Mouse (Mus musculus): Measurements from ENCODE around the gene Tbc1d25. TPM values are rescaled to one million over a fixed set of nuclear protein-coding genes. Genes with fewer than 3 reads are reported as not detected.
A peak's percentile ranks its signal among the peaks of the same experiment; 100 is the strongest.

The Tbc1d25 gene
- polyA plus RNA-seq, 1 experiment from 2014 or later = 16.4 TPM

- no peaks in the 10 kb centered on the region for H3K9me3 ChIP-seq (replicated peaks)
- H3K9ac ChIP-seq = no peak overlapping the region
- H3K4me3 ChIP-seq = no peak overlapping the region
- no peaks in the 10 kb centered on the region for H3K4me1 ChIP-seq
- H3K4me2 ChIP-seq (replicated peaks) = no peak overlapping the region
- H3K36me3 ChIP-seq = 0 out of 2 replicates have a peak, but pooled peaks cover 3% of the 10 kb centered on the region
- no peak for ATAC-seq (ENCODE audit: low FRiP score)
- no peak overlapping the region for H3K27ac ChIP-seq
- 91% methylated on average over 8 of the region's 10 CpGs for WGBS
- no peaks in the 10 kb centered on the region for H3K27me3 ChIP-seq
These were observed 8.0 kb downstream of the Tbc1d25 start for GRCm38 (mm10) chrX:8167716-8168647.

- WGBS = 83% methylated on average over 4 of the region's 4 CpGs
- Histone ChIP-seq H3K27me3 (no peaks in the 10 kb centered on the region), H3K4me2 (replicated peaks) (no peak overlapping the region), H3K27ac (no peak overlapping the region), H3K36me3 (peaks cover 2% of the 10 kb centered on the region; the same call in 1 of the 2 replicates), H3K4me1 (no peaks in the 10 kb centered on the region), H3K9me3 (replicated peaks) (no peaks in the 10 kb centered on the region), H3K9ac (no peak overlapping the region), H3K4me3 (no peak overlapping the region)
- no peak for ATAC-seq (ENCODE audit: low FRiP score)
These were observed 11.5 kb downstream of the Tbc1d25 start for GRCm38 (mm10) chrX:8164471-8164870.

- Histone ChIP-seq H3K27ac (no peak overlapping the region), H3K36me3 (peaks cover 3% of the 10 kb centered on the region; the same call in 1 of the 2 replicates), H3K4me2 (replicated peaks) (no peak overlapping the region), H3K4me1 (no peaks in the 10 kb centered on the region), H3K4me3 (no peak overlapping the region), H3K9me3 (replicated peaks) (no peaks in the 10 kb centered on the region), H3K9ac (no peak overlapping the region), H3K27me3 (no peaks in the 10 kb centered on the region)
- 92% methylated on average over 5 of the region's 5 CpGs for WGBS
- ATAC-seq (ENCODE audit: low FRiP score) = no peak
These were observed 12.9 kb downstream of the Tbc1d25 start for GRCm38 (mm10) chrX:8163076-8163475.

- peak within 1 kb of the TSS; percentile 81 for H3K9ac ChIP-seq
- no peaks in the 10 kb centered on the region for H3K27me3 ChIP-seq
- H3K4me1 ChIP-seq = peaks cover 9% of the 10 kb centered on the region
- H3K27ac ChIP-seq = peak within 1 kb of the TSS; percentile 96
- H3K4me2 ChIP-seq (replicated peaks) = peak within 1 kb of the TSS; percentile 64
- ATAC-seq (ENCODE audit: low FRiP score) = peak; percentile 95
- H3K4me3 ChIP-seq = peak within 1 kb of the TSS; percentile 58
- H3K36me3 ChIP-seq = peaks cover 18% of the 10 kb centered on the region; the same call in 1 of the 2 replicates
- WGBS = 22% methylated on average over 65 of the region's 65 CpGs
- no peaks in the 10 kb centered on the region for H3K9me3 ChIP-seq (replicated peaks)
These were observed 30.6 kb downstream of the Tbc1d25 start, which contains the start of gene Rbm3 for GRCm38 (mm10) chrX:8145153-8145991. Rbm3 (minus strand) TSS chrX:8145880.

- Histone ChIP-seq H3K36me3 (peaks cover 18% of the 10 kb centered on the region; the same call in 1 of the 2 replicates), H3K9me3 (replicated peaks) (no peaks in the 10 kb centered on the region), H3K4me2 (replicated peaks) (peak overlapping the region; percentile 64), H3K27ac (no peak overlapping the region), H3K27me3 (no peaks in the 10 kb centered on the region), H3K4me3 (peak overlapping the region; percentile 58), H3K4me1 (peaks cover 9% of the 10 kb centered on the region), H3K9ac (peak overlapping the region; percentile 54; the same call in 1 of the 2 replicates)
- 79% methylated on average over 7 of the region's 7 CpGs for WGBS
- no peak for ATAC-seq (ENCODE audit: low FRiP score)
These were observed 32.2 kb downstream of the Tbc1d25 start for GRCm38 (mm10) chrX:8143750-8144149.

- H3K27ac ChIP-seq = no peak overlapping the region
- no peaks in the 10 kb centered on the region for H3K9me3 ChIP-seq (replicated peaks)
- H3K36me3 ChIP-seq = peaks cover 18% of the 10 kb centered on the region; the same call in 1 of the 2 replicates
- H3K4me3 ChIP-seq = no peak overlapping the region
- 92% methylated on average over 7 of the region's 7 CpGs for WGBS
- no peak for ATAC-seq (ENCODE audit: low FRiP score)
- H3K4me2 ChIP-seq (replicated peaks) = no peak overlapping the region
- H3K27me3 ChIP-seq = no peaks in the 10 kb centered on the region
- H3K9ac ChIP-seq = no peak overlapping the region
- H3K4me1 ChIP-seq = peaks cover 9% of the 10 kb centered on the region
These were observed 33.0 kb downstream of the Tbc1d25 start for GRCm38 (mm10) chrX:8142948-8143347.

- H3K36me3 ChIP-seq = peaks cover 18% of the 10 kb centered on the region; the same call in 1 of the 2 replicates
- H3K4me2 ChIP-seq (replicated peaks) = no peak overlapping the region
- H3K27ac ChIP-seq = no peak overlapping the region
- ATAC-seq (ENCODE audit: low FRiP score) = no peak
- H3K9ac ChIP-seq = no peak overlapping the region
- H3K4me3 ChIP-seq = no peak overlapping the region
- no peaks in the 10 kb centered on the region for H3K27me3 ChIP-seq
- 68% methylated on average over 3 of the region's 3 CpGs for WGBS
- peaks cover 9% of the 10 kb centered on the region for H3K4me1 ChIP-seq
- H3K9me3 ChIP-seq (replicated peaks) = no peaks in the 10 kb centered on the region
These were observed 34.9 kb downstream of the Tbc1d25 start for GRCm38 (mm10) chrX:8141058-8141457.

- H3K4me2 ChIP-seq (replicated peaks) = no peak overlapping the region
- ATAC-seq (ENCODE audit: low FRiP score) = no peak
- no peaks in the 10 kb centered on the region for H3K27me3 ChIP-seq
- H3K9ac ChIP-seq = no peak overlapping the region
- no peak overlapping the region for H3K4me3 ChIP-seq
- peaks cover 18% of the 10 kb centered on the region; the same call in 1 of the 2 replicates for H3K36me3 ChIP-seq
- no peaks in the 10 kb centered on the region for H3K9me3 ChIP-seq (replicated peaks)
- H3K4me1 ChIP-seq = peaks cover 9% of the 10 kb centered on the region
- WGBS = 85% methylated on average over 2 of the region's 2 CpGs
- H3K27ac ChIP-seq = no peak overlapping the region
These were observed 35.5 kb downstream of the Tbc1d25 start for GRCm38 (mm10) chrX:8140446-8140845.

- Histone ChIP-seq H3K4me3 (no peak overlapping the region), H3K27me3 (no peaks in the 10 kb centered on the region), H3K4me2 (replicated peaks) (no peak overlapping the region), H3K9me3 (replicated peaks) (no peaks in the 10 kb centered on the region), H3K27ac (no peak overlapping the region), H3K9ac (no peak overlapping the region), H3K36me3 (peaks cover 18% of the 10 kb centered on the region; the same call in 1 of the 2 replicates), H3K4me1 (peaks cover 9% of the 10 kb centered on the region)
- WGBS = 50% methylated on average over 1 of the region's 1 CpGs
- no peak for ATAC-seq (ENCODE audit: low FRiP score)
These were observed 36.5 kb downstream of the Tbc1d25 start for GRCm38 (mm10) chrX:8139480-8139879.

GRCm38 (mm10) chrX:8135886-8136285, 40.1 kb downstream of the Tbc1d25 start:
- H3K9me3 ChIP-seq (replicated peaks) = no peaks in the 10 kb centered on the region
- H3K9ac ChIP-seq = no peak overlapping the region
- H3K36me3 ChIP-seq = peaks cover 5% of the 10 kb centered on the region; the same call in 1 of the 2 replicates
- ATAC-seq (ENCODE audit: low FRiP score) = no peak
- H3K4me2 ChIP-seq (replicated peaks) = no peak overlapping the region
- 47% methylated on average over 2 of the region's 2 CpGs for WGBS
- no peak overlapping the region for H3K27ac ChIP-seq
- H3K4me1 ChIP-seq = peaks cover 3% of the 10 kb centered on the region; the same call in 1 of the 2 replicates
- no peaks in the 10 kb centered on the region for H3K27me3 ChIP-seq
- no peak overlapping the region for H3K4me3 ChIP-seq

- peaks cover 3% of the 10 kb centered on the region; the same call in 1 of the 2 replicates for H3K4me1 ChIP-seq
- peak; percentile 87 for ATAC-seq (ENCODE audit: low FRiP score)
- H3K9me3 ChIP-seq (replicated peaks) = no peaks in the 10 kb centered on the region
- H3K4me2 ChIP-seq (replicated peaks) = peak within 1 kb of the TSS; percentile 53
- H3K27me3 ChIP-seq = no peaks in the 10 kb centered on the region
- H3K36me3 ChIP-seq = peaks cover 14% of the 10 kb centered on the region
- peak within 1 kb of the TSS; percentile 62 for H3K9ac ChIP-seq
- H3K27ac ChIP-seq = peak within 1 kb of the TSS; percentile 94
- 15% methylated on average over 38 of the region's 40 CpGs for WGBS
- H3K4me3 ChIP-seq = peak within 1 kb of the TSS; percentile 53
These were observed 43.7 kb downstream of the Tbc1d25 start, which contains the start of gene Wdr13 for GRCm38 (mm10) chrX:8132017-8132976. Wdr13 (minus strand) TSS chrX:8132892.

Measured in hindbrain, embryonic 12.5 days (tissue).